Mouse (Mus musculus): ENCODE data around the gene Hs6st1. TPM values are rescaled to one million over a fixed set of nuclear protein-coding genes. Genes with fewer than 3 reads are reported as not detected.

Hs6st1 gene
- polyA plus RNA-seq, 2 experiments, result 6.8 to 31.0 TPM

- no peak overlapping the region for H3K9ac ChIP-seq (replicated peaks)
- no peak overlapping the region for H3K27ac ChIP-seq
- ATAC-seq (ENCODE audit: insufficient read depth), result no peak
- H3K4me1 ChIP-seq (replicated peaks; ENCODE audit: control insufficient read depth in 2 of 2, insufficient read depth in 2 of 2, low read length in 1 of 2), result peaks cover 0 to 23% of the 10 kb centered on the region in 2 experiments; a peak in 3 of 4 replicates
- H3K36me3 ChIP-seq (replicated peaks; ENCODE audit: control insufficient read depth, insufficient read depth, low read depth), result peaks cover 95% of the 10 kb centered on the region
- no peak overlapping the region for H3K4me2 ChIP-seq (ENCODE audit: low read depth)
- 70% methylated on average over 8 of the region's 8 CpGs for WGBS (ENCODE audit: insufficient replicate concordance)
- no peaks in the 10 kb centered on the region for H3K9me3 ChIP-seq (ENCODE audit: control insufficient read depth, low read length)
- TF ChIP-seq EP300 (IDR thresholded peaks at IDR 0.05; ENCODE audit: low read depth), result no peak
- no peak for TF ChIP-seq CTCF (IDR thresholded peaks at IDR 0.05; ENCODE audit: low read depth)
- H3K27me3 ChIP-seq (ENCODE audit: control insufficient read depth, insufficient read depth, low read length), result no peaks in the 10 kb centered on the region
- no peak overlapping the region for H3K4me3 ChIP-seq (ENCODE audit: insufficient read depth in 1 of 2, low read depth in 2 of 2, low read length in 2 of 2)
- DNase-seq (ENCODE audit: low read depth in 3 of 3, low spot score in 3 of 3), result no peak
These were observed 11.5 kb downstream of the Hs6st1 start for GRCm38 (mm10) chr1:36079679-36080078.

- Histone ChIP-seq H3K27ac (no peak overlapping the region), H3K4me3 (ENCODE audit: insufficient read depth in 1 of 2, low read depth in 2 of 2, low read length in 2 of 2) (no peak overlapping the region), H3K9ac (replicated peaks) (no peak overlapping the region), H3K36me3 (replicated peaks; ENCODE audit: control insufficient read depth, insufficient read depth, low read depth) (peaks cover 93% of the 10 kb centered on the region), H3K9me3 (ENCODE audit: control insufficient read depth, low read length) (no peaks in the 10 kb centered on the region), H3K4me2 (ENCODE audit: low read depth) (no peak overlapping the region), H3K4me1 (replicated peaks; ENCODE audit: control insufficient read depth in 2 of 2, insufficient read depth in 2 of 2, low read length in 1 of 2) (peaks cover 0 to 20% of the 10 kb centered on the region in 2 experiments; a peak in 3 of 4 replicates), H3K27me3 (ENCODE audit: control insufficient read depth, insufficient read depth, low read length) (no peaks in the 10 kb centered on the region)
- ATAC-seq (ENCODE audit: insufficient read depth) (no peak), DNase-seq (ENCODE audit: low read depth in 3 of 3, low spot score in 3 of 3) (no peak)
- TF ChIP-seq EP300 (IDR thresholded peaks at IDR 0.05; ENCODE audit: low read depth) (no peak), CTCF (IDR thresholded peaks at IDR 0.05; ENCODE audit: low read depth) (no peak)
- 94% methylated on average over 5 of the region's 5 CpGs for WGBS (ENCODE audit: insufficient replicate concordance)
These were observed 12.8 kb downstream of the Hs6st1 start for GRCm38 (mm10) chr1:36080974-36081373.

GRCm38 (mm10) chr1:36082184-36082583 lies 14.0 kb downstream of the Hs6st1 start:
- Histone ChIP-seq H3K4me1 (replicated peaks; ENCODE audit: control insufficient read depth in 2 of 2, insufficient read depth in 2 of 2, low read length in 1 of 2) (peaks cover 1 to 13% of the 10 kb centered on the region in 2 experiments), H3K27me3 (ENCODE audit: control insufficient read depth, insufficient read depth, low read length) (no peaks in the 10 kb centered on the region), H3K9me3 (ENCODE audit: control insufficient read depth, low read length) (no peaks in the 10 kb centered on the region), H3K4me2 (ENCODE audit: low read depth) (no peak overlapping the region), H3K9ac (replicated peaks) (no peak overlapping the region), H3K36me3 (replicated peaks; ENCODE audit: control insufficient read depth, insufficient read depth, low read depth) (peaks cover 91% of the 10 kb centered on the region), H3K27ac (no peak overlapping the region), H3K4me3 (ENCODE audit: insufficient read depth in 1 of 2, low read depth in 2 of 2, low read length in 2 of 2) (no peak overlapping the region)
- no peak for ATAC-seq (ENCODE audit: insufficient read depth)
- no peak for DNase-seq (ENCODE audit: low read depth in 3 of 3, low spot score in 3 of 3)
- TF ChIP-seq EP300 (IDR thresholded peaks at IDR 0.05; ENCODE audit: low read depth), result no peak
- TF ChIP-seq CTCF (IDR thresholded peaks at IDR 0.05; ENCODE audit: low read depth), result no peak
- WGBS (ENCODE audit: insufficient replicate concordance), result 92% methylated on average over 6 of the region's 6 CpGs

- Histone ChIP-seq H3K4me2 (ENCODE audit: low read depth) (no peak overlapping the region), H3K9me3 (ENCODE audit: control insufficient read depth, low read length) (no peaks in the 10 kb centered on the region), H3K27ac (no peak overlapping the region), H3K27me3 (ENCODE audit: control insufficient read depth, insufficient read depth, low read length) (no peaks in the 10 kb centered on the region), H3K9ac (replicated peaks) (no peak overlapping the region), H3K4me3 (ENCODE audit: insufficient read depth in 1 of 2, low read depth in 2 of 2, low read length in 2 of 2) (no peak overlapping the region), H3K4me1 (replicated peaks; ENCODE audit: control insufficient read depth in 2 of 2, insufficient read depth in 2 of 2, low read length in 1 of 2) (peaks cover 14 to 15% of the 10 kb centered on the region in 2 experiments), H3K36me3 (replicated peaks; ENCODE audit: control insufficient read depth, insufficient read depth, low read depth) (peaks cover 81% of the 10 kb centered on the region)
- TF ChIP-seq EP300 (IDR thresholded peaks at IDR 0.05; ENCODE audit: low read depth), result no peak
- TF ChIP-seq CTCF (IDR thresholded peaks at IDR 0.05; ENCODE audit: low read depth), result no peak
- DNase-seq (ENCODE audit: low read depth in 3 of 3, low spot score in 3 of 3) (no peak), ATAC-seq (ENCODE audit: insufficient read depth) (no peak)
- WGBS (ENCODE audit: insufficient replicate concordance), result 81% methylated on average over 4 of the region's 5 CpGs
These were observed 15.4 kb downstream of the Hs6st1 start for GRCm38 (mm10) chr1:36083554-36083953.

DNA sequence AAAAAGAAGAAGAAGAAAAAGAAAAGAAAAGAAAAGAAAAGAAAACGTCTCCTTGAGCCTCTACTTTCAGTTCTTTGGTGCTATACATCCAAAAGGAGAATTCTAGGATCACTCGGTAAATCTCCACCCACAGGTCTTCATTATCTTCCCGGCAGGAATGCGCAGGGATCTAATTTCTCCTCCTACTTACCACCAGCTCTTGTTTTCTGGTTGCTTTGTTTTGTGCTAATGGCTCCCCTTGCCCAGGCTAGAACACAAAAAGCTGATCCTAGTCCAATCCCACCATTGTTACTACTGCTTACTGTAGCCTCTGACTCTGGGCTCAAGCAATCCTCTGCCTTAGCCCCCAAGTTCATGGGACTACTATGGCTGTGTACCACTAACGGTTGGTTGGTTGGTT lies 16.9 kb downstream of the Hs6st1 start:
- DNase-seq (ENCODE audit: low read depth in 3 of 3, low spot score in 3 of 3) (no peak), ATAC-seq (ENCODE audit: insufficient read depth) (no peak)
- Histone ChIP-seq H3K4me1 (replicated peaks; ENCODE audit: control insufficient read depth in 2 of 2, insufficient read depth in 2 of 2, low read length in 1 of 2) (peaks cover 29 to 31% of the 10 kb centered on the region in 2 experiments), H3K9ac (replicated peaks) (no peak overlapping the region), H3K4me3 (ENCODE audit: insufficient read depth in 1 of 2, low read depth in 2 of 2, low read length in 2 of 2) (no peak overlapping the region), H3K9me3 (ENCODE audit: control insufficient read depth, low read length) (no peaks in the 10 kb centered on the region), H3K27me3 (ENCODE audit: control insufficient read depth, insufficient read depth, low read length) (no peaks in the 10 kb centered on the region), H3K27ac (no peak overlapping the region), H3K4me2 (ENCODE audit: low read depth) (no peak overlapping the region), H3K36me3 (replicated peaks; ENCODE audit: control insufficient read depth, insufficient read depth, low read depth) (peaks cover 70% of the 10 kb centered on the region)
- TF ChIP-seq EP300 (IDR thresholded peaks at IDR 0.05; ENCODE audit: low read depth) (no peak), CTCF (IDR thresholded peaks at IDR 0.05; ENCODE audit: low read depth) (no peak)
- 90% methylated on average over 5 of the region's 5 CpGs for WGBS (ENCODE audit: insufficient replicate concordance)
